Mouse (Mus musculus) frontal cortex, postnatal 36 days (tissue): ENCODE measurements at regions not wholly inside any gene's neighbourhood (a gene's known extent, or its start where the extent isn't known, plus 50 kb on each side); places are given as distances from the start of the nearest gene placed in this dataset.

Source experiments
- DNase-seq, 2 experiments: peaks; one replicate each; pipeline ENCODE4 v3.0.0; 2022; ENCODE audit warnings: low spot score in 2 of 2

- DNase-seq: no peak
These were observed 62.5 kb downstream of the Arrdc4 start for GRCm38 (mm10) chr7:68686396-68687139.

GRCm38 (mm10) chr7:68682929-68683643 is 66.0 kb downstream of the Arrdc4 start:
- no peak for DNase-seq

GRCm38 (mm10) chr7:68682318-68682728 is 66.7 kb downstream of the Arrdc4 start:
- no peak for DNase-seq

- no peak for DNase-seq
These were observed 69.3 kb downstream of the Arrdc4 start for GRCm38 (mm10) chr7:68679770-68680169.

GRCm38 (mm10) chr7:68667790-68668732 is 81.0 kb downstream of the Arrdc4 start:
- DNase-seq: no peak

GRCm38 (mm10) chr7:68667215-68667614 is 81.8 kb downstream of the Arrdc4 start:
- no peak for DNase-seq

- no peak for DNase-seq
These were observed 92.7 kb downstream of the Arrdc4 start for GRCm38 (mm10) chr7:68656354-68656753.

- no peak for DNase-seq
These were observed 95.5 kb downstream of the Arrdc4 start for GRCm38 (mm10) chr7:68653534-68653933.

- peak in 1 of 2 experiments; percentile 22 for DNase-seq
These were observed 97.6 kb downstream of the Arrdc4 start for GRCm38 (mm10) chr7:68651418-68651817.

GRCm38 (mm10) chr7:68637556-68638215 is 111.4 kb downstream of the Arrdc4 start:
- DNase-seq: no peak

GRCm38 (mm10) chr7:68621080-68621479 is 128.0 kb downstream of the Arrdc4 start:
- no peak for DNase-seq

- no peak for DNase-seq
These were observed 138.5 kb downstream of the Arrdc4 start for GRCm38 (mm10) chr7:68610499-68610898.

GRCm38 (mm10) chr7:68607170-68607569 is 141.9 kb downstream of the Arrdc4 start:
- no peak for DNase-seq

GRCm38 (mm10) chr7:68606278-68606677 is 142.8 kb downstream of the Arrdc4 start:
- DNase-seq: no peak

- DNase-seq: no peak
These were observed 145.3 kb downstream of the Arrdc4 start for GRCm38 (mm10) chr7:68603711-68604110.

GRCm38 (mm10) chr7:68602003-68602402 is 147.0 kb downstream of the Arrdc4 start:
- DNase-seq: no peak

GRCm38 (mm10) chr7:68594017-68594386 is 155.0 kb downstream of the Arrdc4 start:
- DNase-seq: no peak

- DNase-seq: no peak
These were observed 155.6 kb downstream of the Arrdc4 start for GRCm38 (mm10) chr7:68593344-68594016.

- no peak for DNase-seq
These were observed 166.3 kb downstream of the Arrdc4 start for GRCm38 (mm10) chr7:68582540-68583325.

- DNase-seq: peak; percentile 35 to 65
These were observed 168.4 kb downstream of the Arrdc4 start for GRCm38 (mm10) chr7:68580650-68581049.
